Mouse (Mus musculus): ENCODE results near the gene Stk10. TPM values are rescaled to one million over a fixed set of nuclear protein-coding genes. Genes with fewer than 3 reads are reported as not detected.
A peak's percentile ranks its signal among the peaks of the same experiment; 100 is the strongest.

Stk10 gene
- polyA plus RNA-seq, 1 experiment from 2014 or later: 2.2 TPM

- WGBS: 86% methylated on average over 8 of the region's 8 CpGs
- Histone ChIP-seq H3K27ac (replicated peaks in 1 of 2; ENCODE audit: control insufficient read depth in 1 of 2, insufficient read depth in 1 of 2, low read depth in 2 of 2, low read length in 2 of 2) (no peak overlapping the region), H3K27me3 (ENCODE audit: control insufficient read depth, insufficient read depth, low read length) (no peaks in the 10 kb centered on the region), H3K4me2 (ENCODE audit: low read length) (no peak overlapping the region), H3K36me3 (ENCODE audit: control insufficient read depth, insufficient read depth, low read length) (no peaks in the 10 kb centered on the region), H3K9ac (ENCODE audit: low read length) (no peak overlapping the region), H3K4me1 (ENCODE audit: control insufficient read depth in 2 of 2, insufficient read depth in 2 of 2, low read length in 2 of 2) (peaks cover 3 to 21% of the 10 kb centered on the region in 2 experiments), H3K9me3 (ENCODE audit: control insufficient read depth, low read length) (no peaks in the 10 kb centered on the region), H3K4me3 (ENCODE audit: control insufficient read depth in 1 of 2, insufficient read depth in 1 of 2, low read depth in 1 of 2, low read length in 2 of 2) (no peak overlapping the region)
- ATAC-seq (ENCODE audit: insufficient number of reproducible peaks, insufficient read depth, low FRiP score, low read depth): no peak
Observed at GRCm38 (mm10) chr11:32638521-32639255, 105.6 kb downstream of the Stk10 start.

- 86% methylated on average over 4 of the region's 4 CpGs for WGBS
- no peak overlapping the region for H3K27ac ChIP-seq (replicated peaks in 1 of 2; ENCODE audit: control insufficient read depth in 1 of 2, insufficient read depth in 1 of 2, low read depth in 2 of 2, low read length in 2 of 2)
- H3K9ac ChIP-seq (ENCODE audit: low read length): 0 out of 2 replicates have a peak overlapping the region, but pooled peaks have one; percentile 99
- no peaks in the 10 kb centered on the region for H3K27me3 ChIP-seq (ENCODE audit: control insufficient read depth, insufficient read depth, low read length)
- no peak overlapping the region for H3K4me3 ChIP-seq (ENCODE audit: control insufficient read depth in 1 of 2, insufficient read depth in 1 of 2, low read depth in 1 of 2, low read length in 2 of 2)
- no peak for ATAC-seq (ENCODE audit: insufficient number of reproducible peaks, insufficient read depth, low FRiP score, low read depth)
- no peaks in the 10 kb centered on the region for H3K36me3 ChIP-seq (ENCODE audit: control insufficient read depth, insufficient read depth, low read length)
- H3K9me3 ChIP-seq (ENCODE audit: control insufficient read depth, low read length): no peaks in the 10 kb centered on the region
- no peak overlapping the region for H3K4me2 ChIP-seq (ENCODE audit: low read length)
- H3K4me1 ChIP-seq (ENCODE audit: control insufficient read depth in 2 of 2, insufficient read depth in 2 of 2, low read length in 2 of 2): peaks cover 3 to 26% of the 10 kb centered on the region in 2 experiments
Observed at GRCm38 (mm10) chr11:32640617-32641016, 107.5 kb downstream of the Stk10 start.

GRCm38 (mm10) chr11:32642249-32642876 lies 109.3 kb downstream of the Stk10 start, which contains the start of gene Fbxw11:
Fbxw11 (plus strand) TSS chr11:32642724.
- WGBS: under 1% methylated on average over 62 of the region's 64 CpGs
- ATAC-seq (ENCODE audit: insufficient number of reproducible peaks, insufficient read depth, low FRiP score, low read depth): peak; percentile 93
- Histone ChIP-seq H3K27me3 (ENCODE audit: control insufficient read depth, insufficient read depth, low read length) (no peaks in the 10 kb centered on the region), H3K4me1 (ENCODE audit: control insufficient read depth in 2 of 2, insufficient read depth in 2 of 2, low read length in 2 of 2) (peaks cover 0 to 27% of the 10 kb centered on the region in 2 experiments; a peak in 3 of 4 replicates), H3K4me3 (ENCODE audit: control insufficient read depth in 1 of 2, insufficient read depth in 1 of 2, low read depth in 1 of 2, low read length in 2 of 2) (peak within 1 kb of the TSS; percentile 88 to 95), H3K27ac (replicated peaks in 1 of 2; ENCODE audit: control insufficient read depth in 1 of 2, insufficient read depth in 1 of 2, low read depth in 2 of 2, low read length in 2 of 2) (peak within 1 kb of the TSS; percentile 99), H3K36me3 (ENCODE audit: control insufficient read depth, insufficient read depth, low read length) (no peaks in the 10 kb centered on the region), H3K4me2 (ENCODE audit: low read length) (peak within 1 kb of the TSS; percentile 71), H3K9me3 (ENCODE audit: control insufficient read depth, low read length) (no peaks in the 10 kb centered on the region), H3K9ac (ENCODE audit: low read length) (peak within 1 kb of the TSS; percentile 99)

GRCm38 (mm10) chr11:32642899-32643886 lies 110.1 kb downstream of the Stk10 start:
- H3K27ac ChIP-seq (replicated peaks in 1 of 2; ENCODE audit: control insufficient read depth in 1 of 2, insufficient read depth in 1 of 2, low read depth in 2 of 2, low read length in 2 of 2): peak overlapping the region; percentile 99
- peak overlapping the region; percentile 71 for H3K4me2 ChIP-seq (ENCODE audit: low read length)
- H3K9me3 ChIP-seq (ENCODE audit: control insufficient read depth, low read length): no peaks in the 10 kb centered on the region
- peak overlapping the region; percentile 99 for H3K9ac ChIP-seq (ENCODE audit: low read length)
- H3K4me1 ChIP-seq (ENCODE audit: control insufficient read depth in 2 of 2, insufficient read depth in 2 of 2, low read length in 2 of 2): peaks cover 2 to 33% of the 10 kb centered on the region in 2 experiments
- 2% methylated on average over 54 of the region's 54 CpGs for WGBS
- H3K4me3 ChIP-seq (ENCODE audit: control insufficient read depth in 1 of 2, insufficient read depth in 1 of 2, low read depth in 1 of 2, low read length in 2 of 2): peak overlapping the region; percentile 88 to 95
- H3K36me3 ChIP-seq (ENCODE audit: control insufficient read depth, insufficient read depth, low read length): no peaks in the 10 kb centered on the region
- no peaks in the 10 kb centered on the region for H3K27me3 ChIP-seq (ENCODE audit: control insufficient read depth, insufficient read depth, low read length)
- peak; percentile 65 for ATAC-seq (ENCODE audit: insufficient number of reproducible peaks, insufficient read depth, low FRiP score, low read depth)

- Histone ChIP-seq H3K4me3 (ENCODE audit: control insufficient read depth in 1 of 2, insufficient read depth in 1 of 2, low read depth in 1 of 2, low read length in 2 of 2) (peak overlapping the region; percentile 88 to 95), H3K36me3 (ENCODE audit: control insufficient read depth, insufficient read depth, low read length) (no peaks in the 10 kb centered on the region), H3K27me3 (ENCODE audit: control insufficient read depth, insufficient read depth, low read length) (no peaks in the 10 kb centered on the region), H3K9me3 (ENCODE audit: control insufficient read depth, low read length) (no peaks in the 10 kb centered on the region), H3K9ac (ENCODE audit: low read length) (peak overlapping the region; percentile 99), H3K4me2 (ENCODE audit: low read length) (peak overlapping the region; percentile 71), H3K4me1 (ENCODE audit: control insufficient read depth in 2 of 2, insufficient read depth in 2 of 2, low read length in 2 of 2) (peaks cover 2 to 33% of the 10 kb centered on the region in 2 experiments), H3K27ac (replicated peaks in 1 of 2; ENCODE audit: control insufficient read depth in 1 of 2, insufficient read depth in 1 of 2, low read depth in 2 of 2, low read length in 2 of 2) (peak overlapping the region; percentile 99)
- ATAC-seq (ENCODE audit: insufficient number of reproducible peaks, insufficient read depth, low FRiP score, low read depth): no peak
- WGBS: 9% methylated on average over 3 of the region's 3 CpGs
Observed at GRCm38 (mm10) chr11:32644010-32644409, 110.9 kb downstream of the Stk10 start.

GRCm38 (mm10) chr11:32647265-32647664 lies 114.2 kb downstream of the Stk10 start:
- Histone ChIP-seq H3K4me3 (ENCODE audit: control insufficient read depth in 1 of 2, insufficient read depth in 1 of 2, low read depth in 1 of 2, low read length in 2 of 2) (no peak overlapping the region), H3K27ac (replicated peaks in 1 of 2; ENCODE audit: control insufficient read depth in 1 of 2, insufficient read depth in 1 of 2, low read depth in 2 of 2, low read length in 2 of 2) (no peak overlapping the region), H3K27me3 (ENCODE audit: control insufficient read depth, insufficient read depth, low read length) (no peaks in the 10 kb centered on the region), H3K4me2 (ENCODE audit: low read length) (peak overlapping the region; percentile 5; the same call in 1 of the 2 replicates), H3K36me3 (ENCODE audit: control insufficient read depth, insufficient read depth, low read length) (no peaks in the 10 kb centered on the region), H3K9me3 (ENCODE audit: control insufficient read depth, low read length) (no peaks in the 10 kb centered on the region), H3K4me1 (ENCODE audit: control insufficient read depth in 2 of 2, insufficient read depth in 2 of 2, low read length in 2 of 2) (peaks cover 4 to 37% of the 10 kb centered on the region in 2 experiments), H3K9ac (ENCODE audit: low read length) (no peak overlapping the region)
- 85% methylated on average over 2 of the region's 2 CpGs for WGBS
- ATAC-seq (ENCODE audit: insufficient number of reproducible peaks, insufficient read depth, low FRiP score, low read depth): no peak

GRCm38 (mm10) chr11:32650236-32650749 lies 117.2 kb downstream of the Stk10 start:
- no peak overlapping the region for H3K4me3 ChIP-seq (ENCODE audit: control insufficient read depth in 1 of 2, insufficient read depth in 1 of 2, low read depth in 1 of 2, low read length in 2 of 2)
- H3K27ac ChIP-seq (replicated peaks in 1 of 2; ENCODE audit: control insufficient read depth in 1 of 2, insufficient read depth in 1 of 2, low read depth in 2 of 2, low read length in 2 of 2): no peak overlapping the region
- no peak overlapping the region for H3K4me2 ChIP-seq (ENCODE audit: low read length)
- H3K9me3 ChIP-seq (ENCODE audit: control insufficient read depth, low read length): no peaks in the 10 kb centered on the region
- H3K9ac ChIP-seq (ENCODE audit: low read length): no peak overlapping the region
- peaks cover 5% of the 10 kb centered on the region for H3K36me3 ChIP-seq (ENCODE audit: control insufficient read depth, insufficient read depth, low read length)
- H3K4me1 ChIP-seq (ENCODE audit: control insufficient read depth in 2 of 2, insufficient read depth in 2 of 2, low read length in 2 of 2): peaks cover 4 to 33% of the 10 kb centered on the region in 2 experiments
- no peaks in the 10 kb centered on the region for H3K27me3 ChIP-seq (ENCODE audit: control insufficient read depth, insufficient read depth, low read length)
- no peak for ATAC-seq (ENCODE audit: insufficient number of reproducible peaks, insufficient read depth, low FRiP score, low read depth)
